Mouse (Mus musculus) intestine, postnatal 0 days (tissue): Measurements from ENCODE around the gene Zscan2. TPM values are rescaled to one million over a fixed set of nuclear protein-coding genes. Genes with fewer than 3 reads are reported as not detected.

ENCODE experiments used
- ATAC-seq: fragments of 200-750 bp; cut with Nextera tagmentation; 2 replicates; pipeline ENCODE4 v1.8.0; 2017; ENCODE audit warnings: mild to moderate bottlenecking, moderate TSS enrichment, moderate library complexity
- H3K27ac ChIP-seq: fragments of 300-500 bp; sonication (generic); 2 replicates; pipeline ENCODE4 v1.5.1; 2014; ENCODE audit warnings: mild to moderate bottlenecking, low read depth, low read length, moderate library complexity
- H3K27me3 ChIP-seq: fragments of 300-500 bp; sonication (generic); replicated peaks from 2 replicates; pipeline ENCODE4 v1.6.1; 2014; ENCODE audit warnings: low read length, mixed read lengths; ENCODE audit not compliant: control insufficient read depth, insufficient read depth
- H3K36me3 ChIP-seq: fragments of 300-500 bp; sonication (generic); 2 replicates; pipeline ENCODE4 v1.6.1; 2014; ENCODE audit warnings: mild to moderate bottlenecking, moderate library complexity; ENCODE audit not compliant: control insufficient read depth, insufficient read depth
- H3K4me1 ChIP-seq: fragments of 300-500 bp; sonication (generic); replicated peaks from 2 replicates; pipeline ENCODE4 v1.6.1; 2014; ENCODE audit warnings: antibody characterized with exemption, low read length, mixed read lengths; ENCODE audit not compliant: control insufficient read depth, insufficient read depth
- H3K4me2 ChIP-seq: fragments of 300-500 bp; sonication (generic); replicated peaks from 2 replicates; pipeline ENCODE4 v1.6.1; 2014; ENCODE audit warnings: low read depth, mild to moderate bottlenecking, moderate library complexity
- H3K4me3 ChIP-seq: fragments of 300-500 bp; sonication (generic); 2 replicates; pipeline ENCODE4 v1.5.1; 2014; ENCODE audit warnings: low read depth, low read length
- H3K9ac ChIP-seq: fragments of 300-500 bp; sonication (generic); 2 replicates; pipeline ENCODE4 v1.6.1; 2014; ENCODE audit warnings: mild to moderate bottlenecking, low read depth, low read length
- H3K9me3 ChIP-seq: fragments of 300-500 bp; sonication (generic); 2 replicates; pipeline ENCODE4 v1.6.1; 2016; ENCODE audit warnings: mixed run types; ENCODE audit not compliant: control insufficient read depth
- CTCF ChIP-seq: sonication (generic); IDR thresholded peaks from 2 replicates; pipeline ENCODE4 v1.5.1; 2016; ENCODE audit warnings: low read depth, mild to moderate bottlenecking, control low read depth, antibody characterized with exemption, moderate library complexity
- WGBS: fragments of 180-500 bp; shearing (Covaris S2); extraction: QIAGEN DNeasy Blood & Tissue Kit; methylation state at CpG from one replicate; pipeline ENCODE4 v1.1.7; 2014; 5-methylcytosine and 5-hydroxymethylcytosine counted together
- polyA plus RNA-seq: library from polyadenylated mRNA; unstranded; fragments of >200 nt; fragmentation: Nextera tagmentation; extraction: Ambion mirVana; gene quantifications from 2 replicates; pipeline ENCODE4 v1.2.1, GENCODE M21; 2015

Zscan2 gene
- polyA plus RNA-seq, 1 experiment from 2014 or later = 0.68 TPM

DNA sequence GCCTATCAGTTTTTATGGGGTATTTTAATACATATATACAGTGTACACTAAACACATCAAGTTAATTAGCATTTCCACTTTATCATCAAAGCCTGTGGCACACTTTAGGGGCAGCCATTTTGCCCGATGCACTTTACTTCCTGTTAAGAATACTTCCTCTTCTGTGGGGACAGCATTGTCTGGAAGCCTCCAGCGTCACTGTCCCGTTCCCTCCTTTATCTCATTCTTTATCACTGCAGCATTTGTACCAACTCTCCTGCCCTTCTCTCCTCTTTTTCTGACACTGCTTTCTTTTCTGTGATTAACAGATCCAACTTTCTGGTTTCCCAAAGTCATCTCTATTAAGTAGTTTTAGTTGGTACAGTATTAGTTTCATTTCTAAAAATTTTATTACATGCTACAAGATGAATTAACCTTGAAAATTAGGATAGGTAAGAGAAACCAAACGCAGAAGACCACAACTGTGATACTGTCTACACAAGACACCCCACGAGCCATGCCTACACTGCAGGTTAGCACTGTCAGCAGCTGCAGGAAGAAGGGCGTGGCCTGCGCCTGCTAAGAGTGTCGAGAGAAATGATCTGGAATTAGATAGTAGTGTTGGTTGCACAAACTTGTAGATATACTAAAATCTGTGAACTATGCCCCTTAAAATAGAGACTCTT lies 58.4 kb downstream of the Zscan2 start:
- no peaks in the 10 kb centered on the region for H3K9me3 ChIP-seq
- H3K27ac ChIP-seq = no peak overlapping the region
- no peak overlapping the region for H3K4me3 ChIP-seq
- ATAC-seq = 0 out of 2 replicates have a peak, but pooled peaks have one; percentile 70
- no peak overlapping the region for H3K4me2 ChIP-seq
- H3K4me1 ChIP-seq = no peaks in the 10 kb centered on the region
- H3K27me3 ChIP-seq = no peaks in the 10 kb centered on the region
- H3K9ac ChIP-seq = no peak overlapping the region
- peaks cover 44% of the 10 kb centered on the region for H3K36me3 ChIP-seq
- WGBS = 37% methylated on average over 8 of the region's 8 CpGs
- TF ChIP-seq CTCF = no peak

DNA sequence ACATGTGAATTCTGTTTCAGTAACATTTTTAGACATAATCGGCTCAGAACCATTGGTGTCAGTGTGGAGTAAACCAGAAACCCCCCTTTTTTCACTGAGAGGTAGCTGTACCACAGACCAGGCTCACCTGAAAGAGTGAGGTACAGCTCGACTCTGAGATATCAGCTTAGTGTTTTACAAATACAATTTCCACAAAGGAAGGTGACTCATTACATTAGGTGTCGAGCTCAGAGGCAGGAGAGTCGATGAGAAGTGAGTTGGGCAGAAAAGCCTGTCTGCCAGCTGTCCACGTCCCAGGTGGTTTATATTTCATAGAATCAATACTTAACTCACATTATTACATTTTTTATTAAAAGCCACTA lies 58.9 kb downstream of the Zscan2 start:
- 54% methylated on average over 5 of the region's 5 CpGs for WGBS
- Histone ChIP-seq H3K4me3 (no peak overlapping the region), H3K9ac (no peak overlapping the region), H3K36me3 (peaks cover 39% of the 10 kb centered on the region), H3K4me1 (no peaks in the 10 kb centered on the region), H3K4me2 (no peak overlapping the region), H3K9me3 (no peaks in the 10 kb centered on the region), H3K27ac (no peak overlapping the region), H3K27me3 (no peaks in the 10 kb centered on the region)
- TF ChIP-seq CTCF = no peak
- no peak for ATAC-seq

DNA sequence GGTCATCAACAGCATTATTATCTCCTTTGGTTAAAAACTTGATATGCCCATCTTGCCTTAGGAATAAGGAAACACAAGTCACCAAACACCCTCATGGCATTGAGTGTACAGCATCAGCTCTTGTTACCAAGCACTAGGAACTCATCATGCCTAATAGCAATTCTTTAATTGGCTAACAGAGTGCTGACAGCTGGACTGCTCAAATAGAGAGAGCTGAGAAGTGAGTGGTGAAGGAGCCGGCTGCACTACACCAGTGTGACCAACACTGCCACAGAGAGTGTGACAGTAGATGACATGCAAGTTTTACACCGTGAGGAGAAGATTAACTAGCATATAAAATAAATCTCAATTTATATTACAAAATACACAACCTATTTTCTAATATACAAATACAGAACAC lies 62.4 kb downstream of the Zscan2 start:
- Histone ChIP-seq H3K4me3 (no peak overlapping the region), H3K27ac (no peak overlapping the region), H3K4me1 (no peaks in the 10 kb centered on the region), H3K9me3 (no peaks in the 10 kb centered on the region), H3K36me3 (peaks cover 30% of the 10 kb centered on the region), H3K4me2 (no peak overlapping the region), H3K27me3 (no peaks in the 10 kb centered on the region), H3K9ac (no peak overlapping the region)
- no peak for ATAC-seq
- no peak for TF ChIP-seq CTCF
- 91% methylated on average over 2 of the region's 2 CpGs for WGBS

Other genes with a start within 250 kb of the Zscan2 start
- 11.5 and 13.8 TPM in 2 replicates for gene Crtc3, start 172.0 kb upstream of the Zscan2 start, polyA plus RNA-seq
- 32.3 and 34.1 TPM in 2 replicates for gene Iqgap1, start 34.9 kb upstream of the Zscan2 start, polyA plus RNA-seq
- gene Wdr73, start 40.3 kb downstream of the Zscan2 start, polyA plus RNA-seq = 9.3 and 9.6 TPM in 2 replicates
- gene Nmb, start 44.2 kb downstream of the Zscan2 start, polyA plus RNA-seq = 2.1 and 2.8 TPM in 2 replicates
- 140 and 142 TPM in 2 replicates for gene Sec11a, start 86.9 kb downstream of the Zscan2 start, polyA plus RNA-seq
- gene Zfp592, start 132.8 kb downstream of the Zscan2 start, polyA plus RNA-seq = 4.2 and 5.0 TPM in 2 replicates
- 0.86 and 1.0 TPM in 2 replicates for gene Alpk3, start 196.7 kb downstream of the Zscan2 start, polyA plus RNA-seq